Mouse (Mus musculus) heart, postnatal 0 days (tissue): ENCODE measurements around the gene Crip1. TPM values are rescaled to one million over a fixed set of nuclear protein-coding genes. Genes with fewer than 3 reads are reported as not detected.
A peak's percentile ranks its signal among the peaks of the same experiment; 100 is the strongest.

Source experiments
- ATAC-seq: fragments of 200-750 bp; cut with Nextera tagmentation; 2 replicates; pipeline ENCODE4 v1.8.0; 2017; ENCODE audit warnings: low read depth, moderate number of reproducible peaks, moderate library complexity; ENCODE audit not compliant: insufficient read depth
- DNase-seq: peaks from one replicate; pipeline ENCODE4 v3.0.0-alpha.2; 2016; ENCODE audit warnings: low spot score
- H3K27ac ChIP-seq: fragments of 300-500 bp; sonication (generic); 2 replicates; pipeline ENCODE4 v1.5.1; 2014; ENCODE audit warnings: low read depth, mild to moderate bottlenecking
- H3K27me3 ChIP-seq: fragments of 300-500 bp; sonication (generic); 2 replicates; pipeline ENCODE4 v1.6.1; 2014; ENCODE audit warnings: low read length, mixed read lengths; ENCODE audit not compliant: control insufficient read depth, insufficient read depth
- H3K36me3 ChIP-seq: fragments of 300-500 bp; sonication (generic); replicated peaks from 2 replicates; pipeline ENCODE4 v1.6.1; 2014; ENCODE audit warnings: low read length, mixed read lengths; ENCODE audit not compliant: control insufficient read depth, insufficient read depth
- H3K4me1 ChIP-seq: fragments of 300-500 bp; sonication (generic); 2 replicates; pipeline ENCODE4 v1.6.1; 2014; ENCODE audit warnings: antibody characterized with exemption; ENCODE audit not compliant: control insufficient read depth, insufficient read depth
- H3K4me2 ChIP-seq: fragments of 300-500 bp; sonication (generic); 2 replicates; pipeline ENCODE4 v1.6.1; 2014; ENCODE audit warnings: low read depth, mild to moderate bottlenecking, low read length, moderate library complexity
- H3K4me3 ChIP-seq: fragments of 300-500 bp; sonication (generic); 2 replicates; pipeline ENCODE4 v1.5.1; 2014; ENCODE audit warnings: low read depth, low read length
- H3K9ac ChIP-seq: fragments of 300-500 bp; sonication (generic); replicated peaks from 2 replicates; pipeline ENCODE4 v1.6.1; 2014; ENCODE audit warnings: low read depth, low read length, mixed read lengths
- H3K9me3 ChIP-seq: fragments of 300-500 bp; sonication (generic); replicated peaks from 2 replicates; pipeline ENCODE4 v1.6.1; 2016; ENCODE audit warnings: low read length; ENCODE audit not compliant: control insufficient read depth
- CTCF ChIP-seq: IDR thresholded peaks from 2 replicates; pipeline ENCODE4 v1.5.1; 2016; ENCODE audit warnings: antibody characterized with exemption, control low read depth, low read depth
- EP300 ChIP-seq: IDR thresholded peaks from 2 replicates; pipeline ENCODE4 v1.6.1; 2016; ENCODE audit warnings: antibody characterized with exemption, low read depth
- WGBS: fragments of 180-500 bp; shearing (Covaris S2); extraction: QIAGEN DNeasy Blood & Tissue Kit; methylation state at CpG from one replicate; pipeline ENCODE4 v1.1.7; 2014; 5-methylcytosine and 5-hydroxymethylcytosine counted together
- polyA plus RNA-seq: library from polyadenylated mRNA; unstranded; fragments of >200 nt; fragmentation: Nextera tagmentation; extraction: Ambion mirVana; gene quantifications from 2 replicates; pipeline ENCODE4 v1.2.1, GENCODE M21; 2015
- total RNA-seq: library from RNA; depleted of rRNA; stranded (reverse); fragments of >200 nt; gene quantifications from 2 replicates; pipeline ENCODE4 v1.2.3, GENCODE M21; 2014; ENCODE audit warnings: low replicate concordance; rRNA removed

The Crip1 gene
- 286 and 487 TPM in 2 replicates for total RNA-seq
- 831 and 871 TPM in 2 replicates for polyA plus RNA-seq

DNA sequence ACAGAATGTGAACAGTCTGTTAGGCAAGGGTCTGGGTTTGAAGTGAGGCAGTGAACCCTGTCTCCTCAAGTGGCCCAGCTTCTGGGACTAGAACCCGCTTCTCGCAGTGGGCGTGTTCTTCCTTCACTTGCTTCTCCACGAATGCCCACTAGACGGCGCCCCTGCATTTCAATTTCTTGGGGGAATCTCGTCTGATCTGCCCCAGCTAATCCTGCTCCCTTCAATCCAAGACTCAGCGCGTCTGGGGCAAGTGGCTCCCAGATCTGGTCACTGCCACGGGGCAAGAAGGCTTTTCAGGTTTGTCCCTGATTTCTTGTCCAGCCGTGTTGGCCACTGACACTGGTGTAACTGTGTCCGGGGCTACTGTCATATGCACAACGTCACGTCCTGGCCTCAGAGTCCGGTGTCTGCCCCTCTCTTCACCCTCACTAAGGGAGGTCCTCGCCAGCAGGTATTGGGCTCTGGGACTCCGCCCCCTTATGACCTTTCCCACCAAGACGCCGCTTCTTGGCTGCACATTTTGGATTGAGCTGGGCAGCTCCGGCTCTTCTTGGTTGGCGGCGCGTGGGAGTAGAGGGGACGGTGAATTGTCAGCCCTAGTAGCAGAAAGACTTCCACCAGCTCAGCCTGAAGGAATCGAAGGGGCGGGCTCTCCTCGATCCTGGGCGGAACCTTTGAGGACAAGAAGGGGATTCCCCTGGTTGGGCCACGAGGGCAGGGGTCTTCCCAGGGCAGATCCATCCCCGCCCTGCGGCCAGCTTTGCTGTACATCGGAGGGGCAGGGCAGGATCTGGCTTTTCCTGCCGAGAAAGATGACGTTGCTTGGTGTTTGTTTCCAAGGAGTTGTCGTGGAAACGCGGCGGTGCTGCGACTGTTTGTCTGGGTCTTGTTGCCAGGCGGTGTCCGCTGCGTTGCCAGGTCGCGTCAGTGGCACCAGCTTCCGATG, at the start of gene Crip1:
Gene Crip1 (plus strand): TSS at position 205 of the 946 bp plus-strand sequence.
- DNase-seq (peak; percentile 77), ATAC-seq (peak; percentile 13)
- WGBS = 11% methylated on average over 45 of the region's 45 CpGs
- Histone ChIP-seq H3K9ac (0 out of 2 replicates have a peak within 1 kb of the TSS, but pooled peaks have one; percentile 30), H3K4me2 (peak within 1 kb of the TSS; percentile 50), H3K36me3 (peaks cover 31% of the 10 kb centered on the region), H3K27me3 (no peaks in the 10 kb centered on the region), H3K9me3 (no peaks in the 10 kb centered on the region), H3K27ac (peak within 1 kb of the TSS; percentile 98), H3K4me1 (peaks cover 62% of the 10 kb centered on the region), H3K4me3 (peak within 1 kb of the TSS; percentile 8)
- TF ChIP-seq CTCF = peak; percentile 72
- no peak; the same call in 1 of the 2 replicates for TF ChIP-seq EP300

DNA sequence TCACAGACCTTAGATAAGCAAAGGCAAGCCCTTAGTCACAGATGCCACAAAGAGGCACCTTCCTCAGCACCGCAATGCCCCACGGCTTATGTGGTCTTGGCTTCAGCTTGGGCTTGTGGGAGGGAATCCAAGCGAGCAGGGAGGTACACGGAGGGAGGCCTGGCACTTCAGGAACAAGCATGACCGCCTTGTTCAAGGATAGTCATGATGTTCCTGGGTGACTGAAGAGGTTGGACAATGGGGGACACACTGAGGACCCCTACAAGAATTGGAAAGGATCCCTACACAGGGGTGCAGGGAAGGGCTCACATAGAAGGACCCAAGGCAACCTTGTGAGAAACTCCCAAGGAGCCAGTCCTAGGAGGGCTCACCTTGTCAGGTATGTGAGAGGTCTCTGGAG, 49.1 kb upstream of the Crip1 start:
- no peaks in the 10 kb centered on the region for H3K36me3 ChIP-seq
- DNase-seq = no peak
- no peak for TF ChIP-seq CTCF
- H3K27me3 ChIP-seq = 0 out of 2 replicates have a peak, but pooled peaks cover 5% of the 10 kb centered on the region
- H3K9me3 ChIP-seq = no peaks in the 10 kb centered on the region
- H3K4me1 ChIP-seq = peaks cover 33% of the 10 kb centered on the region
- 74% methylated on average over 5 of the region's 5 CpGs for WGBS
- no peak overlapping the region for H3K4me2 ChIP-seq
- no peak overlapping the region for H3K9ac ChIP-seq
- no peak overlapping the region for H3K27ac ChIP-seq
- H3K4me3 ChIP-seq = 0 out of 2 replicates have a peak overlapping the region, but pooled peaks have one; percentile 83
- no peak for ATAC-seq

DNA sequence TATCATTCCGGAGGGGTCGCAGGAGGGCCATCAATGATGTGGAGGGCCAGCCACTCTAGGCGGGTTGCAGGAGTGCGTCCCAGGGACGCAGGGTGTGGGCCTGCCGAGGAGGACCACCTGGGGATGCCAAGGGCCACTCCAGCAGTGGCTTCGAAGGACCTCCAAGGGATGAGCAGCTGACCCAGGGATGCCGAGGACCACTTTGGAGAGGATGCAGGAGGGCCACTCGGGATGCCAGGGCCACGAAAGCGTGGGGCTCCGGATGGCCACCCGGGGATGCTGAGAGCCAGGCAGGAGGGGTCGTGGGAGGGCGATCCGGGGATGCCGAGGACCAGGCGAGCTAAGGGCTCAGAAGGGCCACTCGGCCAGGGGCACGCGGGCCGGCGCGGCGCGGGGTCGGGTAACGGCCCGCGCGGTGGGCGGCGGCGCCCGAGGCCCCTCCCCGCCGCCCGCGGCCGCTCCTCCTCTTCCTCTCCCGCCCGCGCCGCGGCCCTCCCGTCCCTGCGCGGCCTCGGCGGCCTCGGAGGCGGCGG, 48.3 kb upstream of the Crip1 start, which contains the start of gene Mta1:
Gene Mta1 (plus strand): TSS at position 530 of the 533 bp plus-strand sequence.
- TF ChIP-seq EP300 = no peak
- TF ChIP-seq CTCF = no peak
- Histone ChIP-seq H3K9ac (peak within 1 kb of the TSS; percentile 88), H3K4me2 (peak within 1 kb of the TSS; percentile 94), H3K4me1 (peaks cover 33% of the 10 kb centered on the region), H3K36me3 (no peaks in the 10 kb centered on the region), H3K27ac (peak within 1 kb of the TSS; percentile 78), H3K9me3 (no peaks in the 10 kb centered on the region), H3K4me3 (peak within 1 kb of the TSS; percentile 83), H3K27me3 (0 out of 2 replicates have a peak, but pooled peaks cover 5% of the 10 kb centered on the region)
- 5% methylated on average over 13 of the region's 53 CpGs for WGBS
- DNase-seq = peak; percentile 46
- peak; percentile 62 for ATAC-seq

DNA sequence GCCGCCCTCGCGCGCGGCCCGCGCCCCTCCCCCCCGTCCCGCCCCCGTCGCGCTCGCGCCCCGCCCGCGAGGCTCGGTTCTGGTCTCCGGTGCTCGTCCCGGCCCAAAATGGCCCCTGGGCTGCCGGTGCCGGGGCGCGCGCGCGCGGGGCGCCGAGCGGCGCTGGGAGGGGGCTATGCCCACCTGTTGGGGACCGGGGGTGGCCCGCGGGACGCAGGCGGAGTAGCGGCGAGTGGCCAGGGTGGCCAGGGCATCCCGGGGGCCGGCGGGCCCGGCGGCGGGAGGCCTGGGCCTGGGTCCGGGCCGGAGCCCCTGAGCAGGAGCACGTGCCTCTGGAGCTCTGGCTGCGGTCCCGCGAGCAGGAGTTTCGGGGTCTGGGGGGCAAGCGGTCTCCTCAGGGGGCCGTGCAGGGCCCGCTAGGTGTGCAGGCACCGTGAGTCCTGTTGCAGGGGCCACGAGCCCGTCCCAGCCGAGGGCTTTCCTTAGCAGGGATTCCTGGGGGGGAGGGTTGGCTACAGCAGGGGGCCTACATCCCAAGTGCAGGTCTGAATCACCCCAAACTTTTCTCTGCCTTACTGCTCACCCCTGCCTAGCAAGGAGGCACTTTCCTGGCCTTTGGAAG, 47.5 kb upstream of the Crip1 start:
- peak overlapping the region; percentile 83 for H3K4me3 ChIP-seq
- DNase-seq (no peak), ATAC-seq (peak; percentile 4; the same call in 1 of the 2 replicates)
- no peaks in the 10 kb centered on the region for H3K9me3 ChIP-seq
- H3K4me1 ChIP-seq = peaks cover 33% of the 10 kb centered on the region
- H3K4me2 ChIP-seq = peak overlapping the region; percentile 94
- TF ChIP-seq CTCF = no peak
- TF ChIP-seq EP300 = no peak
- under 1% methylated on average over 36 of the region's 60 CpGs for WGBS
- H3K27me3 ChIP-seq = 0 out of 2 replicates have a peak, but pooled peaks cover 5% of the 10 kb centered on the region
- peak overlapping the region; percentile 88 for H3K9ac ChIP-seq
- H3K36me3 ChIP-seq = no peaks in the 10 kb centered on the region
- peak overlapping the region; percentile 78 for H3K27ac ChIP-seq
